Mouse (Mus musculus) testis, adult 2 months (tissue): ENCODE data around the gene Gpat3.

Source experiments
- CTCF ChIP-seq: fragments of 200-500 bp; IDR thresholded peaks from 2 replicates; pipeline ENCODE4 v1.5.1; 2012; ENCODE audit warnings: low read depth, mild to moderate bottlenecking, inconsistent platforms, low read length, moderate library complexity; ENCODE audit not compliant: control insufficient read depth, insufficient read depth, insufficient replicate concordance
- POLR2A ChIP-seq: fragments of 200-500 bp; IDR thresholded peaks from 2 replicates; pipeline ENCODE4 v1.6.1; 2012; ENCODE audit warnings: low read depth, mild to moderate bottlenecking, inconsistent platforms, low read length, moderate library complexity; ENCODE audit not compliant: control insufficient read depth

GRCm38 (mm10) chr5:100818341-100818740 lies 27.2 kb upstream of the Gpat3 start:
- TF ChIP-seq CTCF: no peak
- no peak for TF ChIP-seq POLR2A
